Mouse (Mus musculus): Measurements from ENCODE around the gene Slc25a19. TPM values are rescaled to one million over a fixed set of nuclear protein-coding genes. Genes with fewer than 3 reads are reported as not detected.
A peak's percentile ranks its signal among the peaks of the same experiment; 100 is the strongest.

Gene Slc25a19
- polyA plus RNA-seq, 1 experiment, result 33.7 TPM

DNA sequence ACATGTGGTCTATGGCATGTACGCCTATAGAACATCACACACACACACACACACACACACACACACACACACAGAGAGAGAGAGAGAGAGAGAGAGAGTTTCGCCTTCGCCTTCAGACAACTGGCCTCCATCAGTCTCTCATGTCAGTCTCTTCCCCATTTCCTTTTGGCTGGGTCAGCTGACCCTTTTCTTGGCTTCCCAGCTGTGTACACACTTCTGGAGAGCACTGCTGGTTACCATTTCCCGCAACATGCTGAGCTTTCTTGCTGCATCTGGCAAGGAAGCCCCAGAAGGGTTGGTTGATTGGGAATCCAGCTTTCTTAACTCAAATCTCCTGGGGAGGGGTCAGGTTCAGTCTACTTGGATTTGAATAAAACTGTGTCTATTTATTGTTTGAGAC is 6.0 kb upstream of the Slc25a19 start:
- H3K4me3 ChIP-seq (ENCODE audit: control insufficient read depth, low read depth, low read length), result no peak overlapping the region
- H3K27me3 ChIP-seq (ENCODE audit: control insufficient read depth, insufficient read depth, low read length), result no peaks in the 10 kb centered on the region
- H3K27ac ChIP-seq (ENCODE audit: control insufficient read depth, insufficient read depth, low read depth, low read length), result no peak overlapping the region
- H3K36me3 ChIP-seq (ENCODE audit: control insufficient read depth, insufficient read depth, low read length), result no peaks in the 10 kb centered on the region
- no peaks in the 10 kb centered on the region; the same call in none of the 2 replicates for H3K4me1 ChIP-seq (ENCODE audit: control insufficient read depth, insufficient read depth, low read length)
- TF ChIP-seq CTCF (IDR thresholded peaks at IDR 0.05; ENCODE audit: control insufficient read depth, insufficient read depth, insufficient replicate concordance, low read depth, low read length) (no peak), POLR2A (IDR thresholded peaks at IDR 0.05; ENCODE audit: control insufficient read depth, low read depth, low read length) (no peak)

GRCm38 (mm10) chr11:115632862-115633261 is 4.8 kb upstream of the Slc25a19 start:
- TF ChIP-seq POLR2A (IDR thresholded peaks at IDR 0.05; ENCODE audit: control insufficient read depth, low read depth, low read length), result no peak
- no peak for TF ChIP-seq CTCF (IDR thresholded peaks at IDR 0.05; ENCODE audit: control insufficient read depth, insufficient read depth, insufficient replicate concordance, low read depth, low read length)
- H3K27ac ChIP-seq (ENCODE audit: control insufficient read depth, insufficient read depth, low read depth, low read length), result no peak overlapping the region
- no peak overlapping the region for H3K4me3 ChIP-seq (ENCODE audit: control insufficient read depth, low read depth, low read length)
- H3K27me3 ChIP-seq (ENCODE audit: control insufficient read depth, insufficient read depth, low read length), result no peaks in the 10 kb centered on the region
- H3K4me1 ChIP-seq (ENCODE audit: control insufficient read depth, insufficient read depth, low read length), result no peaks in the 10 kb centered on the region; the same call in none of the 2 replicates
- no peaks in the 10 kb centered on the region for H3K36me3 ChIP-seq (ENCODE audit: control insufficient read depth, insufficient read depth, low read length)

- Histone ChIP-seq H3K4me1 (ENCODE audit: control insufficient read depth, insufficient read depth, low read length) (peaks cover 2% of the 10 kb centered on the region), H3K27ac (ENCODE audit: control insufficient read depth, insufficient read depth, low read depth, low read length) (no peak overlapping the region)
- no peak for TF ChIP-seq POLR2A (IDR thresholded peaks at IDR 0.05; ENCODE audit: control insufficient read depth, low read depth, low read length)
- no peak for TF ChIP-seq CTCF (IDR thresholded peaks at IDR 0.05; ENCODE audit: control insufficient read depth, insufficient read depth, insufficient replicate concordance, low read depth, low read length)
These were observed 4.2 kb upstream of the Slc25a19 start for GRCm38 (mm10) chr11:115632247-115632646.

GRCm38 (mm10) chr11:115631505-115631890 is 3.4 kb upstream of the Slc25a19 start:
- peak; percentile 30; the same call in 1 of the 2 replicates for TF ChIP-seq CTCF (IDR thresholded peaks at IDR 0.05; ENCODE audit: control insufficient read depth, insufficient read depth, insufficient replicate concordance, low read depth, low read length)
- no peak for TF ChIP-seq POLR2A (IDR thresholded peaks at IDR 0.05; ENCODE audit: control insufficient read depth, low read depth, low read length)
- Histone ChIP-seq H3K27ac (ENCODE audit: control insufficient read depth, insufficient read depth, low read depth, low read length) (no peak overlapping the region), H3K36me3 (ENCODE audit: control insufficient read depth, insufficient read depth, low read length) (no peaks in the 10 kb centered on the region), H3K4me1 (ENCODE audit: control insufficient read depth, insufficient read depth, low read length) (peaks cover 2% of the 10 kb centered on the region), H3K4me3 (ENCODE audit: control insufficient read depth, low read depth, low read length) (no peak overlapping the region), H3K27me3 (ENCODE audit: control insufficient read depth, insufficient read depth, low read length) (no peaks in the 10 kb centered on the region)

More at GRCm38 (mm10) chr11:115632247-115632646, 4.2 kb upstream of the Slc25a19 start:
- Histone ChIP-seq H3K4me3 (ENCODE audit: control insufficient read depth, low read depth, low read length) (no peak overlapping the region), H3K27me3 (ENCODE audit: control insufficient read depth, insufficient read depth, low read length) (no peaks in the 10 kb centered on the region), H3K36me3 (ENCODE audit: control insufficient read depth, insufficient read depth, low read length) (no peaks in the 10 kb centered on the region)

DNA sequence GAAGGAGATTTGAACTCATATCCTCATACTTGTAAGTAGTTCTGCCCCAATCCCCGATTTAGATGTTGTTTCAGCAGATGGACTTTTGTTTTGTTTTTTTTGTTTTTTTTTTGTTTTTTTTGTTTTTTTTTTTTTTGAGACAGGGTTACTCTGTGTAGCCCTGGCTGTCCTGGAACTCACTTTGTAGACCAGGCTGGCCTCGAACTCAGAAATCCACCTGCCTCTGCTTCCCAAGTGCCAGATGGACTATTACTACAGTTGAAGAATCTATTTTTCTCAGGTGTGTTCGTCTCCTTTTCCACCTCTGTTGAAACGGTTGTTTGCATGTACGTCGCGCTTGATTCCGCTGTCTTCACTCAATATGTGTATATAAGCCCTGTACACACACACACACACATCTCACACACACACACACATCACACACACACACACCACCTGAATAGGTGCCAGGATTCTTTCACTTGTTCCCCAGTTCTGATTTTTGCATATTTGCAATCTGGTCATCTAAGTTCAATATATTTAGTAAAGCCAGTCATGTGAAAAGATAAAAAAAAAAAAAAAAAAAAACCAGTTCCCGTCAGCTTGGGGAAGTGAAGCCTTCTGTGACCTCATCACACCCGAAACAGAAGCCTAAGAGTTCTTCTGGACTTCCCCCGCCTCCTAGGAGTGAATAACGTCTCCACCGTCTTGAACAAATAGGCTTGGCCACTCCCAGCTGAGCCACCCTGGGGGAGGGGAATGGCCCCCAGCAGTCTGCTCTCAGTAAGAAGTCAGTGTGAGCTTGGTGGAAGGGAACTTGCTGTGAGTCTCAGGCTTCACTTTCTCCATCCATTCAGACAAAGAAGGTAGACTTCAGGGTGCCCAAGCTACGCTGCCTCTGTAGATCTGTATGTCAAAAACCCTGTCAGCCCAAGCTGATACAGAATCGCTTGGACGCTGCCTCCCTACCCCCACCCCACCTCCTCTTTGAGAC is 2.7 kb upstream of the Slc25a19 start:
- H3K4me1 ChIP-seq (ENCODE audit: control insufficient read depth, insufficient read depth, low read length), result peaks cover 2% of the 10 kb centered on the region
- TF ChIP-seq CTCF (IDR thresholded peaks at IDR 0.05; ENCODE audit: control insufficient read depth, insufficient read depth, insufficient replicate concordance, low read depth, low read length) (no peak), POLR2A (IDR thresholded peaks at IDR 0.05; ENCODE audit: control insufficient read depth, low read depth, low read length) (no peak)
- no peaks in the 10 kb centered on the region for H3K36me3 ChIP-seq (ENCODE audit: control insufficient read depth, insufficient read depth, low read length)
- H3K4me3 ChIP-seq (ENCODE audit: control insufficient read depth, low read depth, low read length), result no peak overlapping the region
- H3K27ac ChIP-seq (ENCODE audit: control insufficient read depth, insufficient read depth, low read depth, low read length), result no peak overlapping the region
- H3K27me3 ChIP-seq (ENCODE audit: control insufficient read depth, insufficient read depth, low read length), result no peaks in the 10 kb centered on the region

DNA sequence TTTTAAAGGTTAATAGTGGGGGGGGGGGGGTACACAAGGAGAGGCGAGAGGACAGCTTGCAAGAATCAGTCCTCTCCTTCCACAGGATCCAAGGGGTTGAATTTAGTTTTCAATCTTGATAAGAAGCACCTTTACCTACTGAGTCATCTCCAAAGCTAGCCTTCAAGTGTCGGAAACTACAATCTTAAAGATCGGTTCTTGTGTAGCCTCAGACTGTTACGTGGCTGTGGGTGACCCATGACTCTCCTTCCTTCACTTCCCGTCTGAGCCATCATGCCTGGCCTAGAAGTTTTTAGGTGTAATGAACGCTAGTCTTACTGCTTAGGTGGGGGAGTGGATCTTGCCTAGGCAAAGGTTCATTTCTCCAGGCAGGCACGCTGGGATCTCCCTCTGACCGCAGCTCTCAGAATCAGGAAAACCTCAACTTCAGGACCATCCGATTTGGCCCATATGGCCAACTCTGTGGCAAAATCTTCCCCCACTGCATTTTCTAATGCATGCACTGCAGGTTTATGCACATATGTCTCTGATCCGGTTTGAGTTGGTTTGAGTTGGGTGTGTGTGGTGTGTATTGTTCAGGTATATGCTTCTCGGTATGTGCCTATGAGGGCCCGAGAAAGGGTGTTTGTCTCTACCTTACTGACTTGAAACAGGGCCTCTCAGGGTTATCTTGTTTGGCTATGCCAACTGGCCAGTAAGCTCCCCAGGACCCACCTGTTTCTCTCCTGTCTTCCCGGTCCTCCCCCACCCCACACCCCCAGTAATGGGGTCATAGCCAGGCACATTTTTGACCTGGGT is 1.8 kb upstream of the Slc25a19 start:
- H3K4me1 ChIP-seq (ENCODE audit: control insufficient read depth, insufficient read depth, low read length), result peaks cover 2% of the 10 kb centered on the region

More for the DNA sequence above, 1.8 kb upstream of the Slc25a19 start:
- no peaks in the 10 kb centered on the region for H3K36me3 ChIP-seq (ENCODE audit: control insufficient read depth, insufficient read depth, low read length)
- no peak overlapping the region for H3K4me3 ChIP-seq (ENCODE audit: control insufficient read depth, low read depth, low read length)
- no peak for TF ChIP-seq POLR2A (IDR thresholded peaks at IDR 0.05; ENCODE audit: control insufficient read depth, low read depth, low read length)
- TF ChIP-seq CTCF (IDR thresholded peaks at IDR 0.05; ENCODE audit: control insufficient read depth, insufficient read depth, insufficient replicate concordance, low read depth, low read length), result no peak
- H3K27ac ChIP-seq (ENCODE audit: control insufficient read depth, insufficient read depth, low read depth, low read length), result no peak overlapping the region
- H3K27me3 ChIP-seq (ENCODE audit: control insufficient read depth, insufficient read depth, low read length), result no peaks in the 10 kb centered on the region

All from testis, adult 2 months (tissue).